Mouse (Mus musculus) embryonic facial prominence, embryonic 15.5 days (tissue): ENCODE data around the gene Lrmda. TPM values are rescaled to one million over a fixed set of nuclear protein-coding genes. Genes with fewer than 3 reads are reported as not detected.

ENCODE experiments used
- ATAC-seq: fragments of 200-750 bp; cut with Nextera tagmentation; 2 replicates; pipeline ENCODE4 v1.8.0; 2017; ENCODE audit warnings: low read depth, moderate TSS enrichment; ENCODE audit not compliant: insufficient number of reproducible peaks, low FRiP score, low TSS enrichment
- H3K27ac ChIP-seq: fragments of 300-500 bp; sonication (generic); replicated peaks from 2 replicates; pipeline ENCODE4 v1.5.1; 2015; ENCODE audit warnings: mild to moderate bottlenecking, inconsistent platforms
- H3K27me3 ChIP-seq: fragments of 300-500 bp; sonication (generic); 2 replicates; pipeline ENCODE4 v1.6.1; 2015; ENCODE audit warnings: inconsistent platforms
- H3K36me3 ChIP-seq: fragments of 300-500 bp; sonication (generic); 2 replicates; pipeline ENCODE4 v1.6.1; 2015; ENCODE audit warnings: mild to moderate bottlenecking, inconsistent platforms
- H3K4me1 ChIP-seq: fragments of 300-500 bp; sonication (generic); 2 replicates; pipeline ENCODE4 v1.6.1; 2015; ENCODE audit warnings: inconsistent platforms
- H3K4me2 ChIP-seq: fragments of 300-500 bp; sonication (generic); replicated peaks from 2 replicates; pipeline ENCODE4 v1.6.1; 2015; ENCODE audit warnings: mild to moderate bottlenecking, inconsistent platforms
- H3K4me3 ChIP-seq: fragments of 300-500 bp; sonication (generic); replicated peaks from 2 replicates; pipeline ENCODE4 v1.5.1; 2015; ENCODE audit warnings: mild to moderate bottlenecking, inconsistent platforms
- H3K9ac ChIP-seq: fragments of 300-500 bp; sonication (generic); 2 replicates; pipeline ENCODE4 v1.6.1; 2015; ENCODE audit warnings: inconsistent platforms
- H3K9me3 ChIP-seq: fragments of 300-500 bp; sonication (generic); replicated peaks from 2 replicates; pipeline ENCODE4 v1.6.1; 2016; ENCODE audit warnings: inconsistent platforms
- WGBS: fragments of 180-500 bp; shearing (Covaris S2); methylation state at CpG from one replicate; pipeline ENCODE4 v1.1.7; 2015; 5-methylcytosine and 5-hydroxymethylcytosine counted together
- polyA plus RNA-seq: library from polyadenylated mRNA; unstranded; fragments of >200 nt; fragmentation: Nextera tagmentation; extraction: Ambion mirVana; gene quantifications from 2 replicates; pipeline ENCODE4 v1.2.1, GENCODE M21; 2015

Lrmda gene
- 0.39 and 0.64 TPM in 2 replicates for polyA plus RNA-seq

GRCm38 (mm10) chr14:22019252-22019948 lies at the start of gene Lrmda:
Gene Lrmda, plus strand, starts transcription at chr14:22019712.
- Histone ChIP-seq H3K4me1 (peaks cover 7% of the 10 kb centered on the region), H3K4me2 (peak within 1 kb of the TSS; percentile 74), H3K36me3 (no peaks in the 10 kb centered on the region), H3K9me3 (no peaks in the 10 kb centered on the region), H3K27me3 (peaks cover 11% of the 10 kb centered on the region; the same call in 1 of the 2 replicates), H3K4me3 (peak within 1 kb of the TSS; percentile 43), H3K9ac (peak within 1 kb of the TSS; percentile 1; the same call in 1 of the 2 replicates), H3K27ac (no peak within 1 kb of the TSS)
- WGBS, result 5% methylated on average over 33 of the region's 33 CpGs
- peak; percentile 72 for ATAC-seq

- Histone ChIP-seq H3K27ac (no peak overlapping the region; the same call in 1 of the 2 replicates), H3K36me3 (0 out of 2 replicates have a peak, but pooled peaks cover 5% of the 10 kb centered on the region), H3K27me3 (no peaks in the 10 kb centered on the region), H3K9me3 (no peaks in the 10 kb centered on the region), H3K4me2 (peak overlapping the region; percentile 65), H3K9ac (no peak overlapping the region), H3K4me3 (peak overlapping the region; percentile 24), H3K4me1 (peaks cover 21% of the 10 kb centered on the region)
- WGBS, result 0% methylated on average over 22 of the region's 22 CpGs
- peak; percentile 85 for ATAC-seq
Observed at GRCm38 (mm10) chr14:21981462-21981861, 38.0 kb upstream of the Lrmda start.

GRCm38 (mm10) chr14:21982096-21982591 lies 37.4 kb upstream of the Lrmda start:
- Histone ChIP-seq H3K36me3 (0 out of 2 replicates have a peak, but pooled peaks cover 5% of the 10 kb centered on the region), H3K9me3 (no peaks in the 10 kb centered on the region), H3K4me2 (peak overlapping the region; percentile 65), H3K27me3 (no peaks in the 10 kb centered on the region), H3K9ac (peak overlapping the region; percentile 46), H3K4me1 (peaks cover 21% of the 10 kb centered on the region), H3K27ac (peak overlapping the region; percentile 88), H3K4me3 (peak overlapping the region; percentile 45)
- ATAC-seq, result no peak
- 25% methylated on average over 14 of the region's 14 CpGs for WGBS

DNA sequence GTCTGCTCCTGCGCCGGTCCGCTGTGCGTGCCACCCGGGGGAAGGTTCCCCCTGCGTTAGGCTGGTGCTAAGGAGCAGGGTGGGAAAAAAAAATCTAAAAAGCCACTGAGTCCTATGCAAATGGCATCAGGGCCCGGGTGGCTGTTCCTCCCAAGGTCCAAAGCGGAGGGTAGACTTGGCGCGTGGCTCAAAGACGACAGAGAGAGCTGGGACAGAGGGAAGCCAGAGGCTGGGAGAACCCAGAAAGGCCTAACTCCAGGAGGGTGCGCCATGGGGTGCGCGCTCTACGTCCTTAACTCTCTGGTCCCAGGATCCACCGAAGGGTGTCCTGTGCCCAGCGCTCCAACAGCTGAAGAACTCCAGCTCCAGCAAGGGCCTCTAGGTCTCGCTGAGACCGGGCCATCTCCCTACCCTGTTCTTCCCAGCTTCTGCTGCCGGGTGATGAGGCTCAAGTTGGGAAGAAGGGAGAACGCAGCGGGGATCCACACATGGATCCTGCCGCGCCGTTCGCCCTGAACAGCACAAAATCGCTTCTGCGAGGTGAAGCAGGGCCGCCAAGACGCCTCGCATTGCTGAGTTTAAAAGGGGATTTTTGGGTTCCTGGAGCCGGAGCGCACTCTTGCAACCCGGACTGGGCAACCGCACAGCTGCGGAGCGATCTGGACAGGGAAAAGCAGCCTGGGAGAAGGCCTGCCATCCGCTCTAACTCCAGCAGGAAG lies 36.8 kb upstream of the Lrmda start:
- WGBS, result 9% methylated on average over 38 of the region's 38 CpGs

DNA sequence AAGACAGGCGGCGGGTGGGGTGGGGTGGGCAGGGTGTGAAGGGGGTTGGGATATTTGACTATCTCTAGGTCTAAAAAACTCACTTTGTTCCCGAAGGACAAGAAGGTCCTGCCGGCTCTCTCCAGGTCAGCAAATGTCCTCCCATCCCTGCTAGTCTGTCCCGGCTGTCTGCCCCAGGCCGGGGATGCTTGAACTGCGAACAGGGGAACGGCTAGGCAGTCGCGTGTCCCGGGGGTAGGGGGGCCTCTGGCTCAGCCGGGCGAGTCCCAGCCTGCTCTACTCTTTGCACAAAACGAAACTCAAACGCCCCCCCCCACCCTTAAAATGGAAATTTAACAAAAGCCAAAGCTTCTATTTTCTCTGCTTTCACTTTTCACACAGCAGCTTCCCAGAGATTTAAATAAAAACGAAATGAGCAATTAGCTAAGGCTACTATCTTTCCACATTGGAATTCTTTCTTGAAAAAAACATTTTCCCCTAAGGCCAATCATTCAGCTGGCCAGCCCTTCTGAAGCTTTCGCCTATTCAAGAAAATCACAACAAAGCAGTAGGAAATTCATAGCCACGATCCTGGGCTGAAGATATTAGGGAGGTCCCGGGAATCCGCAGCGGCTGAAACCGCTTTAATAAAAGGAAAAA lies 36.1 kb upstream of the Lrmda start:
- H3K9me3 ChIP-seq, result no peaks in the 10 kb centered on the region
- H3K9ac ChIP-seq, result peak overlapping the region; percentile 46
- WGBS, result 6% methylated on average over 22 of the region's 22 CpGs
- peaks cover 21% of the 10 kb centered on the region for H3K4me1 ChIP-seq
- peak overlapping the region; percentile 65 for H3K4me2 ChIP-seq
- 0 out of 2 replicates have a peak, but pooled peaks cover 5% of the 10 kb centered on the region for H3K36me3 ChIP-seq
- peak overlapping the region; percentile 45 for H3K4me3 ChIP-seq
- H3K27me3 ChIP-seq, result no peaks in the 10 kb centered on the region
- ATAC-seq, result no peak
- H3K27ac ChIP-seq, result peak overlapping the region; percentile 88

More for the DNA sequence above, 36.8 kb upstream of the Lrmda start:
- H3K4me2 ChIP-seq, result peak overlapping the region; percentile 65
- H3K36me3 ChIP-seq, result 0 out of 2 replicates have a peak, but pooled peaks cover 5% of the 10 kb centered on the region
- peak overlapping the region; percentile 88 for H3K27ac ChIP-seq
- no peaks in the 10 kb centered on the region for H3K9me3 ChIP-seq
- peaks cover 21% of the 10 kb centered on the region for H3K4me1 ChIP-seq
- H3K9ac ChIP-seq, result peak overlapping the region; percentile 46
- peak overlapping the region; percentile 45 for H3K4me3 ChIP-seq
- ATAC-seq, result no peak
- no peaks in the 10 kb centered on the region for H3K27me3 ChIP-seq

DNA sequence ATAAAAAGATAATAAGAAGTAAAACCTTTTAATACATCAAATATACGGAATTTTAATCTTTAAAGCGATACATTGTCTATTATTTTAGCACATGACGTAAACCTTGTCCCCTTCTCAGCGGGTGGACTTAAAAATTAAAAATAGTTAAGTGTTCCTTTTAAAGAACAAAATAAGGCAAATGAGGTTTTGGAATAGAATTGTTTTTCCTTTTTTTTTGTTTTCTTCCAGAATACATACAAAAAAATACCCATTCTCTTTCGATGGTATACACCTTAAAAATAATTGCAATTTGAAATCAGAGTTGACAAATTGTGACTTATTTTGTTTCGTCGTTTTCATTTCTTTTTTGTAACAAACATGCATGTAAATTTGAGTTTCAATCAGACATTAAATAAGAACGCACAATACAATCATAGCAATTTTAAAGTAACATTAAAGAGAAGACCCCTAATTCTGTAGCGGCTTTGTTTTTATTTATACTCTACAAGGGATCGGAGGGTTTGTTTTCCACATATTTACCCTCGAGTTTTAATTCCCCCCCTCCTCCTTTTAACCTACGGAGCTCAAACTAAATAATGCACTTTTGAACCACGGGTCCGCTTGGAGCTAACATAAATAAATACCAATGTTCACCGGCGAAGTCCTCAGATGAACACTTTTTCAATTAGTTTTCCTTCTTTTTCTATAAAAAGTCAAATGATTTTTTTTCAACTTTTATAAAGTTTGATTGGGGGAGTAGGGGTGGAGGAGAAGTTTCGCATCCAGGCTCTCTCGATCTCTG lies 35.4 kb upstream of the Lrmda start:
- peak overlapping the region; percentile 77 for H3K4me3 ChIP-seq
- peaks cover 25% of the 10 kb centered on the region for H3K4me1 ChIP-seq
- no peak for ATAC-seq
- peak overlapping the region; percentile 87 for H3K9ac ChIP-seq
- 12% methylated on average over 18 of the region's 18 CpGs for WGBS
- H3K27me3 ChIP-seq, result no peaks in the 10 kb centered on the region
- H3K36me3 ChIP-seq, result 0 out of 2 replicates have a peak, but pooled peaks cover 5% of the 10 kb centered on the region
- no peaks in the 10 kb centered on the region for H3K9me3 ChIP-seq
- peak overlapping the region; percentile 98 for H3K27ac ChIP-seq
- peak overlapping the region; percentile 73 for H3K4me2 ChIP-seq

DNA sequence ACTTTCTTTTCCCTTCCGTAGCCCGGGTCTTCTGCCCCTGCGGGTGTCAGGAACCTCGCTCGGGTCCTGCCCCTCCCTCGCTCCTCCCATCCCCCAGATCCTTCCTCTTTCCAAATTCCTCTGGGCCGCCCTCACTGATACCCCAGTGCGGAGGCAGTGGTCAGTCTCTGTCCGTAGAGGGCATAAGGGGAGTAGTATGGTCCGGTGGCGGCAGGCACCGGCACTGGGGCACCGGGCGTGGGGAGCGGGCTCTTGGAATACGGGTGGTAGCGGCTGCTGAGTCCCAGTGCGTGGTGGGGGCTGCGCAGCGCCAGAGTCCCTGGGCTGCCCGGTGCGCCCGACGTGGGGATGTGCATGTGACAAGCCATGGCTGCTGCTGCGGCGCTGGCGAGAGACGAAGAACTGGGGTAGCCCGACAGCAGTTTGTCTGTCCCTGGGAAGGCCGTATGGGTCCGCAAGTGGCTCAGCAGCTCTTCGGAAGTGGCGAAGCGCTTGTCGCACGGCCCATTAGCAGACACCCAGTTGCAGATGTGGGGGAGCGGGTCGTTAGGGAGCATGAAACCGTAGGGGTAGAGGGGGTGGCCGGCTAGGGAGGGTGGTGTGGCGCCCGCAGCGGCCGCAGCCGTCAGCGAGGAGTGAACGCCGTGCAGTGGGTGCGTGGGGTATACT lies 34.6 kb upstream of the Lrmda start:
- peaks cover 33% of the 10 kb centered on the region for H3K4me1 ChIP-seq
- H3K36me3 ChIP-seq, result 0 out of 2 replicates have a peak, but pooled peaks cover 5% of the 10 kb centered on the region
- H3K4me3 ChIP-seq, result peak overlapping the region; percentile 77
- H3K9me3 ChIP-seq, result no peaks in the 10 kb centered on the region
- peak overlapping the region; percentile 98 for H3K27ac ChIP-seq
- H3K9ac ChIP-seq, result peak overlapping the region; percentile 87
- 4% methylated on average over 49 of the region's 49 CpGs for WGBS
- H3K27me3 ChIP-seq, result no peaks in the 10 kb centered on the region
- ATAC-seq, result no peak
- H3K4me2 ChIP-seq, result peak overlapping the region; percentile 73

GRCm38 (mm10) chr14:21985426-21985931 lies 34.0 kb upstream of the Lrmda start:
- Histone ChIP-seq H3K4me1 (peaks cover 34% of the 10 kb centered on the region), H3K27ac (peak overlapping the region; percentile 98), H3K9me3 (no peaks in the 10 kb centered on the region), H3K4me3 (peak overlapping the region; percentile 77), H3K27me3 (no peaks in the 10 kb centered on the region), H3K4me2 (peak overlapping the region; percentile 73), H3K9ac (peak overlapping the region; percentile 87), H3K36me3 (0 out of 2 replicates have a peak, but pooled peaks cover 5% of the 10 kb centered on the region)
- no peak for ATAC-seq
- 2% methylated on average over 37 of the region's 37 CpGs for WGBS

- no peak for ATAC-seq
- Histone ChIP-seq H3K4me3 (peak overlapping the region; percentile 77), H3K27me3 (no peaks in the 10 kb centered on the region), H3K4me2 (peak overlapping the region; percentile 73), H3K9me3 (no peaks in the 10 kb centered on the region), H3K9ac (peak overlapping the region; percentile 87), H3K36me3 (0 out of 2 replicates have a peak, but pooled peaks cover 5% of the 10 kb centered on the region), H3K4me1 (peaks cover 34% of the 10 kb centered on the region), H3K27ac (peak overlapping the region; percentile 98)
- under 1% methylated on average over 59 of the region's 62 CpGs for WGBS
Observed at GRCm38 (mm10) chr14:21985981-21986732, 33.4 kb upstream of the Lrmda start.
